Mouse (Mus musculus): ENCODE measurements around the gene Adamts3. TPM values are rescaled to one million over a fixed set of nuclear protein-coding genes. Genes with fewer than 3 reads are reported as not detected.

The Adamts3 gene
- total and polyA plus RNA-seq, 3 experiments = 1.9 to 5.3 (median 4.3) TPM

GRCm38 (mm10) chr5:89881425-89881824 lies 1.7 kb downstream of the Adamts3 start:
- no peak for DNase-seq
- no peak overlapping the region for H3K4me3 ChIP-seq
- no peaks in the 10 kb centered on the region for H3K4me1 ChIP-seq (ENCODE audit: control insufficient read depth, insufficient read depth, low read length)
- H3K36me3 ChIP-seq (ENCODE audit: control insufficient read depth, insufficient read depth, low read length) = no peaks in the 10 kb centered on the region
- intact Hi-C loops (cut with DNase I) = loop anchor here (5.0 kb wide), 1 partner anchor 39 kb away; no protein-coding TSS in a partner anchor
- no peaks in the 10 kb centered on the region for H3K27me3 ChIP-seq (ENCODE audit: control insufficient read depth, insufficient read depth, low read length)
- no peaks in the 10 kb centered on the region for H3K79me2 ChIP-seq (replicated peaks; ENCODE audit: control insufficient read depth, insufficient read depth, low read length)
- no peak overlapping the region for H3K27ac ChIP-seq
- TF ChIP-seq POLR2A (IDR thresholded peaks at IDR 0.05; ENCODE audit: insufficient read depth, low read depth, low read length) = no peak
- no peak for TF ChIP-seq EP300 (IDR thresholded peaks at IDR 0.05; ENCODE audit: insufficient read depth, low read depth, low read length)
- TF ChIP-seq CTCF (IDR thresholded peaks at IDR 0.05) = no peak
- 43% methylated on average over 4 of the region's 4 CpGs for WGBS
- H3K9ac ChIP-seq (ENCODE audit: low read depth, low read length) = 0 out of 2 replicates have a peak overlapping the region, but pooled peaks have one; percentile 19

GRCm38 (mm10) chr5:89878866-89879392 lies 4.2 kb downstream of the Adamts3 start:
- Histone ChIP-seq H3K4me1 (ENCODE audit: control insufficient read depth, insufficient read depth, low read length) (no peaks in the 10 kb centered on the region), H3K79me2 (replicated peaks; ENCODE audit: control insufficient read depth, insufficient read depth, low read length) (no peaks in the 10 kb centered on the region), H3K27ac (no peak overlapping the region), H3K4me3 (no peak overlapping the region), H3K9ac (ENCODE audit: low read depth, low read length) (no peak overlapping the region), H3K36me3 (ENCODE audit: control insufficient read depth, insufficient read depth, low read length) (no peaks in the 10 kb centered on the region), H3K27me3 (ENCODE audit: control insufficient read depth, insufficient read depth, low read length) (no peaks in the 10 kb centered on the region)
- WGBS = 89% methylated on average over 11 of the region's 11 CpGs
- no peak for DNase-seq
- TF ChIP-seq POLR2A (IDR thresholded peaks at IDR 0.05; ENCODE audit: insufficient read depth, low read depth, low read length) (no peak), EP300 (IDR thresholded peaks at IDR 0.05; ENCODE audit: insufficient read depth, low read depth, low read length) (no peak), CTCF (IDR thresholded peaks at IDR 0.05) (no peak)
- intact Hi-C loops (cut with DNase I) = no loop called here

DNA sequence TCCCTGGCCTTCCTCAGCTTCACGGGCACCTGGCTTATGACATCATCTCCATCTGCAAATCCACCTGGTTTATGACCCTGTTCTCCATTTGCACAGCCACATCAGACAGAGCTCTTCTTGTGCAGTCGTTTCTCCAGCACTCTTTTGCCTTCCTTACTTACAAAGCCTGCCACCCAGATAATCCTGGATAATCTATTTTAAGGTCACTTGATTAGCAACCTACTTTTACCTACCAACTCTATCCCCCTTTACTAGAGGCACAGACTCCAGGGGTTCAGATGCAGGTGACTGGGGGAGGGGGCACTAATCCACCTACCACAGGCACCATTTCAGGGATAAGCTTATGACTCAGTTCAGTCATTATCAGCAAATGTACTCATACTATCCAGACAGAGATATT lies 10.5 kb downstream of the Adamts3 start:
- Histone ChIP-seq H3K27me3 (ENCODE audit: control insufficient read depth, insufficient read depth, low read length) (no peaks in the 10 kb centered on the region), H3K27ac (no peak overlapping the region), H3K36me3 (ENCODE audit: control insufficient read depth, insufficient read depth, low read length) (no peaks in the 10 kb centered on the region), H3K9ac (ENCODE audit: low read depth, low read length) (no peak overlapping the region), H3K4me1 (ENCODE audit: control insufficient read depth, insufficient read depth, low read length) (no peaks in the 10 kb centered on the region; the same call in 1 of the 2 replicates), H3K4me3 (no peak overlapping the region), H3K79me2 (replicated peaks; ENCODE audit: control insufficient read depth, insufficient read depth, low read length) (no peaks in the 10 kb centered on the region)
- intact Hi-C loops (cut with DNase I) = no loop called here
- 39% methylated on average over 2 of the region's 2 CpGs for WGBS
- DNase-seq = no peak
- no peak for TF ChIP-seq POLR2A (IDR thresholded peaks at IDR 0.05; ENCODE audit: insufficient read depth, low read depth, low read length)
- no peak for TF ChIP-seq EP300 (IDR thresholded peaks at IDR 0.05; ENCODE audit: insufficient read depth, low read depth, low read length)
- TF ChIP-seq CTCF (IDR thresholded peaks at IDR 0.05) = no peak

DNA sequence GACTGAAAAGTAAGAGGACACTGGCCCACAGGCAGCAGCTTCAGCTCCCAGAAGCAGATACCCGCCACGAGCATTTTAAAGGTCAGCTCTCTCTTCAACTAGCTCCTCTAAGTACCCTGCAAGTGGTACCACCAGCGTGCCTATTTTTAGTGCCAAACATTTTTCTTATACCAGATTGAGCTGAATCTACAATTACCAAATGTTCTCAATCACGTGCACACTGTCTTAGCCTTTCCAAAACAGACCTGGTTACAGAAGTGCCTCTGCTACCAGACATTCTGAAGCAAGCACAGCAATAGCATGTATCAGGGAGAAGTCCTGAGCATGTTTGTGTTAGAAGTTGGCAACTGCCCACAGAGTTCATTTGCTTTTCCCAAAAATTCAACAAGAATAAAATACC lies 23.5 kb downstream of the Adamts3 start:
- Histone ChIP-seq H3K27ac (no peak overlapping the region), H3K9ac (ENCODE audit: low read depth, low read length) (no peak overlapping the region), H3K4me1 (ENCODE audit: control insufficient read depth, insufficient read depth, low read length) (no peaks in the 10 kb centered on the region; the same call in none of the 2 replicates), H3K79me2 (replicated peaks; ENCODE audit: control insufficient read depth, insufficient read depth, low read length) (no peaks in the 10 kb centered on the region), H3K4me3 (no peak overlapping the region), H3K27me3 (ENCODE audit: control insufficient read depth, insufficient read depth, low read length) (no peaks in the 10 kb centered on the region), H3K36me3 (ENCODE audit: control insufficient read depth, insufficient read depth, low read length) (no peaks in the 10 kb centered on the region; the same call in 1 of the 2 replicates)
- TF ChIP-seq CTCF (IDR thresholded peaks at IDR 0.05) (no peak), EP300 (IDR thresholded peaks at IDR 0.05; ENCODE audit: insufficient read depth, low read depth, low read length) (no peak), POLR2A (IDR thresholded peaks at IDR 0.05; ENCODE audit: insufficient read depth, low read depth, low read length) (no peak)
- intact Hi-C loops (cut with DNase I) = no loop called here
- 65% methylated on average over 4 of the region's 4 CpGs for WGBS
- DNase-seq = no peak

GRCm38 (mm10) chr5:89858837-89859236 lies 24.3 kb downstream of the Adamts3 start:
- Histone ChIP-seq H3K4me1 (ENCODE audit: control insufficient read depth, insufficient read depth, low read length) (no peaks in the 10 kb centered on the region; the same call in none of the 2 replicates), H3K36me3 (ENCODE audit: control insufficient read depth, insufficient read depth, low read length) (no peaks in the 10 kb centered on the region; the same call in 1 of the 2 replicates), H3K4me3 (no peak overlapping the region), H3K27me3 (ENCODE audit: control insufficient read depth, insufficient read depth, low read length) (no peaks in the 10 kb centered on the region), H3K27ac (no peak overlapping the region), H3K79me2 (replicated peaks; ENCODE audit: control insufficient read depth, insufficient read depth, low read length) (no peaks in the 10 kb centered on the region), H3K9ac (ENCODE audit: low read depth, low read length) (no peak overlapping the region)
- 93% methylated on average over 1 of the region's 1 CpGs for WGBS
- DNase-seq = no peak
- intact Hi-C loops (cut with DNase I) = no loop called here
- TF ChIP-seq POLR2A (IDR thresholded peaks at IDR 0.05; ENCODE audit: insufficient read depth, low read depth, low read length) (no peak), EP300 (IDR thresholded peaks at IDR 0.05; ENCODE audit: insufficient read depth, low read depth, low read length) (no peak), CTCF (IDR thresholded peaks at IDR 0.05) (no peak)

GRCm38 (mm10) chr5:89846551-89846950 lies 36.6 kb downstream of the Adamts3 start:
- no peak overlapping the region for H3K27ac ChIP-seq
- H3K4me3 ChIP-seq = no peak overlapping the region
- H3K36me3 ChIP-seq (ENCODE audit: control insufficient read depth, insufficient read depth, low read length) = no peaks in the 10 kb centered on the region
- H3K79me2 ChIP-seq (replicated peaks; ENCODE audit: control insufficient read depth, insufficient read depth, low read length) = no peaks in the 10 kb centered on the region; the same call in 1 of the 2 replicates
- intact Hi-C loops (cut with DNase I) = no loop called here
- TF ChIP-seq EP300 (IDR thresholded peaks at IDR 0.05; ENCODE audit: insufficient read depth, low read depth, low read length) (no peak), CTCF (IDR thresholded peaks at IDR 0.05) (no peak), POLR2A (IDR thresholded peaks at IDR 0.05; ENCODE audit: insufficient read depth, low read depth, low read length) (no peak)
- no peak for DNase-seq
- WGBS = 73% methylated on average over 1 of the region's 1 CpGs
- no peaks in the 10 kb centered on the region for H3K27me3 ChIP-seq (ENCODE audit: control insufficient read depth, insufficient read depth, low read length)
- H3K4me1 ChIP-seq (ENCODE audit: control insufficient read depth, insufficient read depth, low read length) = peaks cover 2% of the 10 kb centered on the region
- H3K9ac ChIP-seq (ENCODE audit: low read depth, low read length) = no peak overlapping the region

Measured in heart, adult 2 months (tissue).